Mouse (Mus musculus) mouse embryonic stem cell (cell line): ENCODE data around the gene Trmo.

ENCODE experiments used
- in situ Hi-C, 2 experiments: fragments of 300-500 bp; cut with MboI; formaldehyde crosslinking; loops; 1 replicate in 1 of 2; 3 replicates in 1 of 2; pipeline ENCODE4 v1.14.3; 2019 to 2020; ENCODE audit warnings: low sequenced_read_pairs in 2 of 2, low pct_unique_long_range_greater_than_20kb in 1 of 2, mixed read lengths in 1 of 2; ENCODE audit not compliant: unreplicated experiment in 1 of 2

The Trmo gene

GRCm38 (mm10) chr4:46345056-46345772 is 44.0 kb downstream of the Trmo start:
- in situ Hi-C loops = loop anchor here in 1 of 2 experiments (25.0 kb wide), 1 partner anchor 1633 kb away; the partner anchor contains the start of gene Pax5

- in situ Hi-C loops = loop anchor here in 1 of 2 experiments (25.0 kb wide), 1 partner anchor 1632 kb away; the partner anchor contains the start of gene Pax5
These were observed 44.9 kb downstream of the Trmo start for GRCm38 (mm10) chr4:46344288-46344687.

GRCm38 (mm10) chr4:46343596-46344260 is 45.5 kb downstream of the Trmo start, which contains the start of gene Foxe1:
Foxe1 (plus strand) TSS chr4:46343609.
- in situ Hi-C loops = loop anchor here in 1 of 2 experiments (25.0 kb wide), 1 partner anchor 1631 kb away; the partner anchor contains the start of gene Pax5

- in situ Hi-C loops = loop anchor here in 1 of 2 experiments (25.0 kb wide), 1 partner anchor 1630 kb away; the partner anchor contains the start of gene Pax5
These were observed 46.4 kb downstream of the Trmo start for GRCm38 (mm10) chr4:46342711-46343286.

- in situ Hi-C loops = loop anchor here in 1 of 2 experiments (25.0 kb wide), 1 partner anchor 1630 kb away; the partner anchor contains the start of gene Pax5
These were observed 47.2 kb downstream of the Trmo start for GRCm38 (mm10) chr4:46341831-46342680.

- in situ Hi-C loops = loop anchor here in 1 of 2 experiments (25.0 kb wide), 1 partner anchor 1627 kb away; the partner anchor contains the start of gene Pax5
These were observed 49.7 kb downstream of the Trmo start for GRCm38 (mm10) chr4:46339584-46339983.

GRCm38 (mm10) chr4:46339026-46339425 is 50.2 kb downstream of the Trmo start:
- in situ Hi-C loops = loop anchor here in 1 of 2 experiments (25.0 kb wide), 1 partner anchor 1627 kb away; the partner anchor contains the start of gene Pax5

GRCm38 (mm10) chr4:46337990-46338389 is 51.2 kb downstream of the Trmo start:
- in situ Hi-C loops = loop anchor here in 1 of 2 experiments (25.0 kb wide), 1 partner anchor 1626 kb away; the partner anchor contains the start of gene Pax5

GRCm38 (mm10) chr4:46335846-46336245 is 53.4 kb downstream of the Trmo start:
- in situ Hi-C loops = loop anchor here in 1 of 2 experiments (25.0 kb wide), 1 partner anchor 1624 kb away; the partner anchor contains the start of gene Pax5

GRCm38 (mm10) chr4:46328906-46329305 is 60.3 kb downstream of the Trmo start:
- in situ Hi-C loops = loop anchor here in 1 of 2 experiments (25.0 kb wide), 1 partner anchor 1617 kb away; the partner anchor contains the start of gene Pax5
